Mouse (Mus musculus) kidney, postnatal 0 days (tissue): ENCODE measurements at regions not wholly inside any gene's neighbourhood (a gene's known extent, or its start where the extent isn't known, plus 50 kb on each side); places are given as distances from the start of the nearest gene placed in this dataset.

Source experiments
- ATAC-seq: fragments of 200-750 bp; cut with Nextera tagmentation; replicated peaks from 2 replicates; pipeline ENCODE4 v1.8.0; 2017; ENCODE audit warnings: low read depth, moderate number of reproducible peaks, moderate TSS enrichment, moderate library complexity; ENCODE audit not compliant: low FRiP score
- DNase-seq: peaks from one replicate; pipeline ENCODE4 v3.0.0-alpha.2; 2016; ENCODE audit warnings: low spot score
- H3K27ac ChIP-seq: fragments of 300-500 bp; sonication (generic); 2 replicates; pipeline ENCODE4 v1.5.1; 2014; ENCODE audit warnings: mild to moderate bottlenecking
- H3K27me3 ChIP-seq: fragments of 300-500 bp; sonication (generic); 2 replicates; pipeline ENCODE4 v1.6.1; 2014; ENCODE audit warnings: low read length, mixed read lengths; ENCODE audit not compliant: insufficient read depth
- H3K36me3 ChIP-seq: fragments of 300-500 bp; sonication (generic); 2 replicates; pipeline ENCODE4 v1.6.1; 2014; ENCODE audit warnings: low read length, mixed read lengths; ENCODE audit not compliant: insufficient read depth
- H3K4me1 ChIP-seq: fragments of 300-500 bp; sonication (generic); replicated peaks from 2 replicates; pipeline ENCODE4 v1.6.1; 2014; ENCODE audit warnings: antibody characterized with exemption, low read length, mixed read lengths; ENCODE audit not compliant: insufficient read depth
- H3K4me2 ChIP-seq: fragments of 300-500 bp; sonication (generic); 2 replicates; pipeline ENCODE4 v1.6.1; 2014; ENCODE audit warnings: mild to moderate bottlenecking, low read length, moderate library complexity, mixed read lengths
- H3K4me3 ChIP-seq: fragments of 300-500 bp; sonication (generic); replicated peaks from 2 replicates; pipeline ENCODE4 v1.5.1; 2014; ENCODE audit warnings: low read depth, low read length
- H3K9ac ChIP-seq: fragments of 300-500 bp; sonication (generic); 2 replicates; pipeline ENCODE4 v1.6.1; 2014; ENCODE audit warnings: low read depth, low read length
- H3K9me3 ChIP-seq: fragments of 300-500 bp; sonication (generic); replicated peaks from 2 replicates; pipeline ENCODE4 v1.6.1; 2016; ENCODE audit warnings: low read length, inconsistent platforms, mixed read lengths
- CTCF ChIP-seq: IDR thresholded peaks from 2 replicates; pipeline ENCODE4 v1.5.1; 2016; ENCODE audit warnings: antibody characterized with exemption, low read depth, mild to moderate bottlenecking, moderate library complexity
- WGBS: fragments of 180-500 bp; shearing (Covaris S2); extraction: QIAGEN DNeasy Blood & Tissue Kit; methylation state at CpG from one replicate; pipeline ENCODE4 v1.1.7; 2014; 5-methylcytosine and 5-hydroxymethylcytosine counted together

GRCm38 (mm10) chr1:98818076-98818475 is 397.2 kb downstream of the Slco6d1 start:
- H3K9ac ChIP-seq, result no peak overlapping the region
- no peaks in the 10 kb centered on the region for H3K9me3 ChIP-seq
- no peak overlapping the region for H3K4me2 ChIP-seq
- WGBS, result 84% methylated on average over 2 of the region's 2 CpGs
- DNase-seq (no peak), ATAC-seq (no peak)
- H3K4me3 ChIP-seq, result no peak overlapping the region
- no peaks in the 10 kb centered on the region for H3K4me1 ChIP-seq
- no peak overlapping the region for H3K27ac ChIP-seq
- no peak for TF ChIP-seq CTCF
- no peaks in the 10 kb centered on the region for H3K27me3 ChIP-seq
- no peaks in the 10 kb centered on the region for H3K36me3 ChIP-seq

GRCm38 (mm10) chr1:98860236-98860635 is 439.3 kb downstream of the Slco6d1 start:
- Histone ChIP-seq H3K4me1 (no peaks in the 10 kb centered on the region), H3K9me3 (no peaks in the 10 kb centered on the region)

GRCm38 (mm10) chr1:98906260-98906659 is 485.3 kb downstream of the Slco6d1 start:
- no peak overlapping the region for H3K4me3 ChIP-seq
- H3K36me3 ChIP-seq, result no peaks in the 10 kb centered on the region
- H3K27ac ChIP-seq, result no peak overlapping the region
- no peaks in the 10 kb centered on the region for H3K4me1 ChIP-seq
- ATAC-seq (no peak), DNase-seq (no peak)
- no peaks in the 10 kb centered on the region for H3K27me3 ChIP-seq
- TF ChIP-seq CTCF, result no peak
- no peak overlapping the region for H3K4me2 ChIP-seq
- H3K9me3 ChIP-seq, result no peaks in the 10 kb centered on the region
- 86% methylated on average over 3 of the region's 3 CpGs for WGBS
- H3K9ac ChIP-seq, result no peak overlapping the region

More at GRCm38 (mm10) chr1:98860236-98860635, 439.3 kb downstream of the Slco6d1 start:
- no peak overlapping the region for H3K27ac ChIP-seq
- ATAC-seq (no peak), DNase-seq (no peak)
- TF ChIP-seq CTCF, result no peak
- H3K4me2 ChIP-seq, result no peak overlapping the region
- H3K9ac ChIP-seq, result no peak overlapping the region
- H3K36me3 ChIP-seq, result no peaks in the 10 kb centered on the region
- 97% methylated on average over 1 of the region's 1 CpGs for WGBS
- H3K4me3 ChIP-seq, result no peak overlapping the region
- no peaks in the 10 kb centered on the region for H3K27me3 ChIP-seq

GRCm38 (mm10) chr1:98923043-98923442 is 502.1 kb downstream of the Slco6d1 start:
- Histone ChIP-seq H3K9ac (no peak overlapping the region), H3K27me3 (no peaks in the 10 kb centered on the region), H3K27ac (no peak overlapping the region), H3K9me3 (no peaks in the 10 kb centered on the region), H3K4me1 (no peaks in the 10 kb centered on the region), H3K4me3 (no peak overlapping the region), H3K4me2 (no peak overlapping the region), H3K36me3 (no peaks in the 10 kb centered on the region)
- WGBS, result 83% methylated on average over 2 of the region's 2 CpGs
- DNase-seq (no peak), ATAC-seq (no peak)
- TF ChIP-seq CTCF, result no peak

- ATAC-seq, result no peak
- whole genome bisulfite sequencing, result 72% methylated on average over 2 of the region's 2 CpGs
- no peaks in the 10 kb centered on the region for H3K36me3 ChIP-seq
- H3K4me3 ChIP-seq, result no peak overlapping the region
- TF ChIP-seq CTCF, result no peak
- no peak for DNase-seq
- H3K4me1 ChIP-seq, result no peaks in the 10 kb centered on the region
- no peaks in the 10 kb centered on the region for H3K9me3 ChIP-seq
- no peaks in the 10 kb centered on the region for H3K27me3 ChIP-seq
- H3K4me2 ChIP-seq, result no peak overlapping the region
- H3K27ac ChIP-seq, result no peak overlapping the region
- no peak overlapping the region for H3K9ac ChIP-seq
These were observed 504.0 kb downstream of the Slco6d1 start for GRCm38 (mm10) chr1:98924933-98925332.

GRCm38 (mm10) chr1:98930926-98931325 is 510.0 kb downstream of the Slco6d1 start:
- Histone ChIP-seq H3K4me2 (no peak overlapping the region), H3K9ac (no peak overlapping the region), H3K27me3 (no peaks in the 10 kb centered on the region), H3K27ac (no peak overlapping the region), H3K9me3 (no peaks in the 10 kb centered on the region), H3K36me3 (no peaks in the 10 kb centered on the region), H3K4me3 (no peak overlapping the region), H3K4me1 (no peaks in the 10 kb centered on the region)
- ATAC-seq, result no peak
- no peak for DNase-seq
- TF ChIP-seq CTCF, result no peak
- 56% methylated on average over 1 of the region's 1 CpGs for WGBS

GRCm38 (mm10) chr1:98932239-98932638 is 511.3 kb downstream of the Slco6d1 start:
- WGBS, result 95% methylated on average over 1 of the region's 1 CpGs

More at GRCm38 (mm10) chr1:98932239-98932638, 511.3 kb downstream of the Slco6d1 start:
- no peak overlapping the region for H3K9ac ChIP-seq
- ATAC-seq, result no peak
- H3K4me1 ChIP-seq, result no peaks in the 10 kb centered on the region
- H3K9me3 ChIP-seq, result no peaks in the 10 kb centered on the region
- H3K27ac ChIP-seq, result no peak overlapping the region
- H3K27me3 ChIP-seq, result no peaks in the 10 kb centered on the region
- DNase-seq, result no peak
- H3K4me2 ChIP-seq, result no peak overlapping the region
- H3K36me3 ChIP-seq, result no peaks in the 10 kb centered on the region
- no peak overlapping the region for H3K4me3 ChIP-seq
- no peak for TF ChIP-seq CTCF
